Mouse (Mus musculus) embryonic facial prominence, embryonic 10.5 days (tissue): ENCODE measurements around the gene H2-T23. TPM values are rescaled to one million over a fixed set of nuclear protein-coding genes. Genes with fewer than 3 reads are reported as not detected.
A peak's percentile ranks its signal among the peaks of the same experiment; 100 is the strongest.
"Not testable (repeated sequence)": the region's sequence is repeated elsewhere in the genome, so short reads cannot be mapped to it uniquely, and the experiment has no call there.

Source experiments
- DNase-seq: peaks from one replicate; pipeline ENCODE4 v3.0.0-alpha.2; 2017; ENCODE audit warnings: low spot score
- H3K27ac ChIP-seq: fragments of 300-500 bp; sonication (generic); replicated peaks from 2 replicates; pipeline ENCODE4 v1.5.1; 2016; ENCODE audit warnings: mild to moderate bottlenecking
- H3K27me3 ChIP-seq: fragments of 300-500 bp; sonication (generic); replicated peaks from 2 replicates; pipeline ENCODE4 v1.6.1; 2016; ENCODE audit warnings: low read depth, mild to moderate bottlenecking; ENCODE audit not compliant: poor library complexity, severe bottlenecking
- H3K36me3 ChIP-seq: fragments of 300-500 bp; sonication (generic); replicated peaks from 2 replicates; pipeline ENCODE4 v1.6.1; 2016; ENCODE audit warnings: mild to moderate bottlenecking, moderate library complexity
- H3K4me1 ChIP-seq: fragments of 300-500 bp; sonication (generic); 2 replicates; pipeline ENCODE4 v1.6.1; 2016
- H3K4me3 ChIP-seq: fragments of 300-500 bp; sonication (generic); 2 replicates; pipeline ENCODE4 v1.5.1; 2016; ENCODE audit warnings: mild to moderate bottlenecking, moderate library complexity
- H3K9me3 ChIP-seq: fragments of 300-500 bp; sonication (generic); 2 replicates; pipeline ENCODE4 v1.6.1; 2016; ENCODE audit warnings: mild to moderate bottlenecking
- WGBS: fragments of 180-500 bp; shearing (Covaris S2); methylation state at CpG from one replicate; pipeline ENCODE4 v1.1.7; 2016; 5-methylcytosine and 5-hydroxymethylcytosine counted together
- polyA plus RNA-seq: library from polyadenylated mRNA; unstranded; fragments of >200 nt; fragmentation: Nextera tagmentation; extraction: Ambion mirVana; gene quantifications from 2 replicates; pipeline ENCODE4 v1.2.1, GENCODE M21; 2016

H2-T23 gene
- polyA plus RNA-seq, 1 experiment from 2014 or later, result 2.3 TPM

DNA sequence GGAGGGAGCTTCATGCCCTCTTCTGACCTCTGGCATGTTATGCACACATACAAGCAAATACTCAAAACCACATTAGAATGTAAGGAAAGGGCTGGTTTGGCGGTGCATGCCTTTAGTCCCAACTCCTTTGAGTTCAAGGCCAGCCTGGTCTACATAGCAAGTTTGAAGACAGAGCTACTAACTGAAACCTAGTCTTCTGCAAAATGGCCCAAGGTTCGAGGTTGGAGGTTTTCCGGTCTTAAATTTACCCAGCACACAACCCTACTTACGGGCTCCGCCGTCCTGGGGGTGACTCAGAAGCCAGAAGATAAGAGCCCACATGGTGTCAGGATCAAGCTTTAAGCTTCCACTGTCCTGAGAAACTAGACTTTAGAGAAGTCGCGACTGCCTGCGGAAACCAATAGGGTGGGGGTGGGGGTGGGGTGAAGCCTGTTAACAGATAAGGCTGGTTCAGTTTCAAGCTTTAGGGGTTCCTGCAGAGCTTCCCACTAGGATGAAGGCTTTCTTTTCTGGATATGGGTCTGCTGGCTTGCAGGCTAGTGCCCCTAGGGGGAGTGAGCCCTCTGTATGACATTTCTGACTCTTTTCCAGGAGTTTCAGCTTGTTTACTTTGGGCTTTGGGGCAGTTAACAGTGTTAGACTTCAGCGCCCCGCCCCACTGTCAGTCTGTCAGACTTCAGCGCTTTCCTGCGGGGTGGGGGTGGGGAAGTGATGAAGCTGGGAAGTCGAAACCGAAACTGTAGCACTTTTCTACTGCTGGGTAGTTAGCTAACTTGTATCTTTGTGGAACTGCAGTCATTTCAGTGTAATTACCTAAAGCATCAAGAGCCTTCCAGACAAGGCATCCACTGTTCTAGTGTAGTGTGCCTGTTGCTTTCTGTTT, 12.2 kb downstream of the H2-T23 start, which contains the start of gene H2-T24:
Gene H2-T24 (minus strand): TSS at position 370 of the 883 bp plus-strand sequence.
- WGBS, result 37% methylated on average over 15 of the region's 15 CpGs
- Histone ChIP-seq H3K4me1 (peaks cover 31% of the 10 kb centered on the region), H3K36me3 (peaks cover 5% of the 10 kb centered on the region), H3K27me3 (no peaks in the 10 kb centered on the region), H3K4me3 (peak within 1 kb of the TSS; percentile 33; the same call in 1 of the 2 replicates), H3K27ac (no peak within 1 kb of the TSS; the same call in 1 of the 2 replicates), H3K9me3 (no peaks in the 10 kb centered on the region)
- DNase-seq, result peak; percentile 62

DNA sequence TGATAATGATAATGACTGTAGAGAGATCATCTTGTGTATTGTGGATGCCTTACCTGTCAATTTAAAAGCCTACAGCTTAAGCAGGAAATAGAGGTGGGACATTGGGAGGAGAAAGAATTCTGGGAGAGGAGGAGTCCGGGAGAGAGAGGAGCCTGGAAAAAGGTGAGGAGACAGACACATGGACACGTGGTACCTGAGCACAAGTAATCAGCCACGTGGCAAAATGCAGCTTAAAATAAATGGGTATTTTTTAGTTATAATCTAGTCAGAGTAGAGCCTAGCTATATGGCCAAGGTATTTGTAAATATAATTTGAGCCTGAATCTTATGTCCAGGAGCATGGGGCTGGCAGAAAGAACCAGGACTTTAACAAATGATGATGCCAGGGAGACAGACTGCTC, 13.1 kb downstream of the H2-T23 start:
- Histone ChIP-seq H3K27ac (no peak overlapping the region), H3K27me3 (no peaks in the 10 kb centered on the region), H3K4me1 (peaks cover 31% of the 10 kb centered on the region), H3K36me3 (peaks cover 15% of the 10 kb centered on the region), H3K9me3 (no peaks in the 10 kb centered on the region; the same call in 1 of the 2 replicates), H3K4me3 (no peak overlapping the region)
- 73% methylated on average over 3 of the region's 3 CpGs for WGBS
- no peak for DNase-seq

DNA sequence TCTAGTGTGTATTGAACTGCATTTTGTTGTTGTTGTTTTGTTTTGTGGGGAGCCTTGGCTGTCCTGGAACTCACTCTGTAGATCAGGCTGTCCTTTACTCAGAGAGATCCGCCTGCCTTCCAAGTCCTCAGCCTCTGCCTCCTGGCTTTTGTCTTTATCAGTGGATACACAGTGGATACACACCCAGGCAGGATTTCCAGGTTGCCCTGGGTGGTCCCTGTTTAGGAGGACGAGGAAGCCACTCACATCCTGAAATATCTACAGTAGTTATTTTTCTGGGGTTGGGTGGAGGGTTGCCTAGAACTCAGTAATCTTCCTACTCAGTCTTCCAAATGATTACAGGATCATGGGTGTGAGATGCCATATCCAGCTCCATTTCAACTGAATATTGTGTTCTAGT, 13.7 kb downstream of the H2-T23 start:
- no peak for DNase-seq
- H3K4me1 ChIP-seq, result peaks cover 27% of the 10 kb centered on the region
- peaks cover 20% of the 10 kb centered on the region for H3K36me3 ChIP-seq
- H3K27ac ChIP-seq, result no peak overlapping the region
- H3K4me3 ChIP-seq, result no peak overlapping the region
- no peaks in the 10 kb centered on the region; the same call in 1 of the 2 replicates for H3K9me3 ChIP-seq
- H3K27me3 ChIP-seq, result no peaks in the 10 kb centered on the region
- WGBS, result 71% methylated on average over 2 of the region's 2 CpGs

DNA sequence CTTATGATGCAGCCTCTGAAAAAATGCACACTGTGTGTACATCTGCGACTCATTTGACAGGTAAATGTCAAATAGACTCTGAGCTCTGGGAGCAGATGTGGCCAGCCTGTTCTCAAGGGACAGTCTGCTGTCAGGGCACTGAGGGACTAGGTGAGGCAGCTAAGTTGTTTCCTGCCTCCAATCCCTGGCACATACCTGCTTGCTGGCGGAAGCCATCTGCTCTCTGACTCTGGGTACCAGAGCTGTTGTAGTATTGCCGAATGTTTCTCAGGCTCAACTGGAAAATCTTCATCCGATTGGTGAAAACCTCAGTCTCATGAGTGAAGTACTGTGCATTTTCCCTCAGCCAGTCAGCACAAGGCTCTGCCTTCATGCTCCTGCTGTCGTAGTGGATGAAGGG, 15.6 kb downstream of the H2-T23 start:
- no peaks in the 10 kb centered on the region; the same call in 1 of the 2 replicates for H3K9me3 ChIP-seq
- H3K4me1 ChIP-seq, result peaks cover 17% of the 10 kb centered on the region
- peaks cover 20% of the 10 kb centered on the region for H3K36me3 ChIP-seq
- H3K4me3 ChIP-seq, result no peak overlapping the region
- DNase-seq, result no peak
- 89% methylated on average over 5 of the region's 5 CpGs for WGBS
- H3K27me3 ChIP-seq, result no peaks in the 10 kb centered on the region
- no peak overlapping the region for H3K27ac ChIP-seq

DNA sequence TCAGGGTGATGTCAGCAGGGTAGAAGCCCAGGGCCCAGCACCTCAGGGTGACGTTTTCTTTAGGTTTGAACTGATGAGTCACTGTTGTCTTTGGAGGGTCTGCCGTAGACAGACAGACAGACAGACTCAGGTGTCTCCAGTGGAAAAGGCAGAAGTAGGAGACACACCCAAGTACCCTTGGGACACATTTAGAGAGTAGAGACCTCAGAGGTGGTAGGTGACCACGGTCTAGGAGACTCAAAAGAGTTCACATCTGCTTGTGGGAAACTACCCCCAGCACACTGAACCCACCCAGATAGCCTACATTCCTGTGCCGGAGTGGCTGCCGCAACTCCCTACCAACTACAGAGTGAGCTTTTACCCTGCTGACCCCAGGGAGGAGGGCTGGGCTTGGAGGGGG, 17.7 kb downstream of the H2-T23 start:
- DNase-seq, result no peak
- WGBS, result 91% methylated on average over 5 of the region's 5 CpGs
- H3K27me3 ChIP-seq, result no peaks in the 10 kb centered on the region
- no peak overlapping the region for H3K4me3 ChIP-seq
- peaks cover 3% of the 10 kb centered on the region; the same call in 1 of the 2 replicates for H3K4me1 ChIP-seq
- H3K27ac ChIP-seq, result no peak overlapping the region
- no peaks in the 10 kb centered on the region; the same call in 1 of the 2 replicates for H3K9me3 ChIP-seq
- peaks cover 20% of the 10 kb centered on the region for H3K36me3 ChIP-seq

DNA sequence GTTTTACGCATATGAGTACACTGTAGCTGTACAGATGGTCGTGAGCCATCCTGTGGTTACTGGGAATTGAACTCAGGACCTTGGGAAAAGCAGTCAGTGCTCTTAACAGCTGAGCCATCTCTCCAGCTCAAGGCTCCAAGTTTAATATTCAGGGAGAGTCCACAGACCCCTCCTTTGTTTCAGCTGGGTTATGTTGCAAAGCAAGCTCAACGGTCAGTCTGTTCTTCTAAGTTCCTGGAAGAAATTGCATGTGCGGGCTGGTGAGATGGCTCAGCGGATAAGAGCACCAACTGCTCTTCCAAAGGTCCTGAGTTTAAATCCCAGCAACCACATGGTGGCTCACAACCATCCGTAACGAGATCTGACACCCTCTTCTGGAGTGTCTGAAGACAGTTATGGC, 28.2 kb downstream of the H2-T23 start:
- peaks cover 36% of the 10 kb centered on the region for H3K36me3 ChIP-seq
- 96% methylated on average over 7 of the region's 7 CpGs for WGBS
- not testable (repeated sequence) for DNase-seq, H3K4me3 ChIP-seq, H3K9me3 ChIP-seq, H3K4me1 ChIP-seq, H3K27me3 ChIP-seq, H3K27ac ChIP-seq

DNA sequence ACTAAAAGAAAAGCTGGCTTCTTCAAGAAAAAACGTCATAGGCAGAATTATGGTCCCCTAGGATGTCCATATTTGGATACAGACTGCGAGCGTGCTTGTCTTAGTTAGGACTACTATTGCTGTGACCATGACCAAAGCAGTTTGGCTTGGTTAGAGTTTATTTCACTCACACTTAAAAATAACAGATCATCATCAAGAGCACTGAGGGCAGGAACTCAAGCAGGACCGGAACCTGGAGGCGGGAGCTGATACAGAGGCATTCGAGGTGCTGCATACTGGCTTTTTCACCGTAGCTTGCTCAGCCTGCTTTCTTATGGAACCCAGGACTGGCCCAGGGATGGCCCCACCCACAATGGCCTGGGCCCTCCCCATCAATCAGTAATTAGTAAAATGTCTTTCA, 29.3 kb downstream of the H2-T23 start:
- no peak for DNase-seq
- no peak overlapping the region for H3K4me3 ChIP-seq
- peaks cover 36% of the 10 kb centered on the region for H3K36me3 ChIP-seq
- H3K9me3 ChIP-seq, result peaks cover 6% of the 10 kb centered on the region; the same call in 1 of the 2 replicates
- no peaks in the 10 kb centered on the region for H3K4me1 ChIP-seq
- H3K27ac ChIP-seq, result no peak overlapping the region
- H3K27me3 ChIP-seq, result no peaks in the 10 kb centered on the region
- WGBS, result 96% methylated on average over 7 of the region's 7 CpGs

DNA sequence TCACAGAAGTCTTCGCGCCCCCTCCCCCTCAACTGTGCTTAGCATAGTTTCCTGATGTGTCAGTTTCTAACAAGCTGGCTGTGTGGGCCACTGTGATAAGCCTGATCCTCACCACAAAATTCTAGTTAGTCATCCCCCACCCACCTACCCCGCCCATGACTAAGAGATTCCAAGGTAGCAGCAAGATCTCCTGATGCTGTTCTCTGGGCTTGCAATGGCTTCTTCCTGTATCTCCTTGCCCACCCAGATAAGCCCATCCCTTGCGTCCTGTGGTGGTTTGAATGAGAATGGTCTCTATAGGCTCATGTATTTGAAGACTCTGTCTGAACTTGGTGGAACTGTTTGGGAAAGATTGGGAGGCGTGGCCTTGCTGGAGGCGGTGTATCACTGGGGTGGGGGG, 30.7 kb downstream of the H2-T23 start:
- Histone ChIP-seq H3K9me3 (peaks cover 5% of the 10 kb centered on the region; the same call in 1 of the 2 replicates), H3K36me3 (peaks cover 35% of the 10 kb centered on the region), H3K27me3 (no peaks in the 10 kb centered on the region), H3K4me3 (no peak overlapping the region), H3K4me1 (peaks cover 8% of the 10 kb centered on the region; the same call in 1 of the 2 replicates), H3K27ac (no peak overlapping the region)
- no peak for DNase-seq
- WGBS, result 95% methylated on average over 6 of the region's 6 CpGs

DNA sequence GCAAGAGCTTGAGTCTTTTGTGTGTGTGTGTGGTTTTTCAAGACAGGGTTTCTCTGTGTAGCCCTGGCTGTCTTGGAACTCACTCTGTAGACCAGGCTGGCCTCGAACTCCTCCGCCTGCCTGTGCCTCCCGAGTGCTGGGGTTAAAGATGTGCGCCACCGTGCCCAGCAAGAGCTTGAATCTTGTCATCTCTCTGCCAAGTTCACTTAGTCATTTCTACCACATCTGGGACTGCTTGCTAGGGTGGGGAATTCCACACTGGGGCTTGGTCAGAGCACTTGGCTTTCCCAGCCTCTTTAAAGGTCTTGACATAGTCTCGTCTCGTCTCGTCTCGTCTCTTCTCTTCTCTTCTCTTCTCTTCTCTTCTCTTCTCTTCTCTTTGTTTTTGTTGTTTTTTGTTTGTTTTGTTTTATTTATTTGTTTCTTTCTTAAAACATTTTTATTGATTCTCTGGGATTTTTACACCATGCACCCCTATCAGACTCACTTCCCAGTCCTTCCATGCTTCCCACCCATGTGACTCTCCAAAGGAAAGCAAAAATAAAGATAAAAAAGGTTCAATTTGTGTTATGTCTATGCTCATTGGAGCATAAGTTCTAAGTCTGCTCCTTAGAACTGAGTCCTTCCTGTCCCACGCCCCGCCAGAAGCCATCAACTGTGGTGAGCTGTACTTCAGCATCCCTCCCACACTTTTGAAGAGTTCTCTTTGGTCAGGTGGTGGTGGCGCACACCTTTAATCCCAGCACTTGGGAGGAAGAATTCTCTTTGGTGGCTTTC, 31.3 kb downstream of the H2-T23 start:
- H3K9me3 ChIP-seq, result no peaks in the 10 kb centered on the region
- WGBS, result 95% methylated on average over 12 of the region's 12 CpGs
- no peak overlapping the region for H3K27ac ChIP-seq
- no peaks in the 10 kb centered on the region for H3K27me3 ChIP-seq
- peaks cover 8% of the 10 kb centered on the region; the same call in 1 of the 2 replicates for H3K4me1 ChIP-seq
- H3K36me3 ChIP-seq, result peaks cover 29% of the 10 kb centered on the region
- no peak overlapping the region for H3K4me3 ChIP-seq
- DNase-seq, result no peak

DNA sequence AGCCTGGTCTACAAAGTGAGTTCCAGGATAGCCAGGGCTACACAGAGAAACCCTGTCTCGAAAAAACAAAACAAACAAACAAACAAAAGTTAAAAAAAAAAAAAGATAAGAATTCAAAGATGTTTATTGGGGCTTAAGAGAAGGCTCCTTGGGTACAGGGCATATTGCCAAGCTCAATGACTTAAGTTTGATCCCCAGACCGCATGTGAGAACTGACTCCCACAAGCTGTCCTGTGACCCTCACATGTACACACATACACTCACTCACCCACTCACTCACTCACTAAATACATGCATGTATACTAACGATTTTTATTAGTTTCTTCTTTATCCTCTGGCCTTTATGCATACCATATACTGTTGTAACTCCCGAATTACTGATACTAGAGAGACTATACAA, 32.3 kb downstream of the H2-T23 start:
- no peak overlapping the region for H3K27ac ChIP-seq
- WGBS, result 86% methylated on average over 4 of the region's 4 CpGs
- H3K9me3 ChIP-seq, result no peaks in the 10 kb centered on the region
- DNase-seq, result no peak
- peaks cover 21% of the 10 kb centered on the region for H3K36me3 ChIP-seq
- H3K4me1 ChIP-seq, result peaks cover 11% of the 10 kb centered on the region
- H3K27me3 ChIP-seq, result no peaks in the 10 kb centered on the region
- no peak overlapping the region for H3K4me3 ChIP-seq

DNA sequence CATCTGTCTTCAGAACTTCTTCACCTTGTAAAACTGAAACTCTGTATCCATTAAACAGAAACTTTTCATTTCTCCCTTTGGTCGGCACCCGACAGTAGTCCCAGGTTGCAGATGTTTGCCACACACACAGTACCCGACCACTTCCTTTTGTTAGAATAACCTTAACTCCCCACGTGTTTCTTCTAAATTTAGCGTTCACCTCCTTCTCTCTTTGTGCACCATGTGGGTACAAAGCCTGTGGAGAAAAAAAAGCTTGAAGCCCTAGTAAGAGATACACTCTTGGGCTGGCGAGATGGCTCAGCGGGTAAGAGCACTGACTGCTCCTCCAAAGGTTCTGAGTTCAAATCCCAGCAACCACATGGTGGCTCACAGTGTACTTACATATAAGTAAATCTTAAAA, 33.3 kb downstream of the H2-T23 start:
- DNase-seq, result no peak
- Histone ChIP-seq H3K36me3 (peaks cover 15% of the 10 kb centered on the region; the same call in 1 of the 2 replicates), H3K27ac (no peak overlapping the region), H3K4me3 (no peak overlapping the region), H3K4me1 (peaks cover 17% of the 10 kb centered on the region), H3K27me3 (no peaks in the 10 kb centered on the region), H3K9me3 (no peaks in the 10 kb centered on the region)
- 92% methylated on average over 7 of the region's 7 CpGs for WGBS

DNA sequence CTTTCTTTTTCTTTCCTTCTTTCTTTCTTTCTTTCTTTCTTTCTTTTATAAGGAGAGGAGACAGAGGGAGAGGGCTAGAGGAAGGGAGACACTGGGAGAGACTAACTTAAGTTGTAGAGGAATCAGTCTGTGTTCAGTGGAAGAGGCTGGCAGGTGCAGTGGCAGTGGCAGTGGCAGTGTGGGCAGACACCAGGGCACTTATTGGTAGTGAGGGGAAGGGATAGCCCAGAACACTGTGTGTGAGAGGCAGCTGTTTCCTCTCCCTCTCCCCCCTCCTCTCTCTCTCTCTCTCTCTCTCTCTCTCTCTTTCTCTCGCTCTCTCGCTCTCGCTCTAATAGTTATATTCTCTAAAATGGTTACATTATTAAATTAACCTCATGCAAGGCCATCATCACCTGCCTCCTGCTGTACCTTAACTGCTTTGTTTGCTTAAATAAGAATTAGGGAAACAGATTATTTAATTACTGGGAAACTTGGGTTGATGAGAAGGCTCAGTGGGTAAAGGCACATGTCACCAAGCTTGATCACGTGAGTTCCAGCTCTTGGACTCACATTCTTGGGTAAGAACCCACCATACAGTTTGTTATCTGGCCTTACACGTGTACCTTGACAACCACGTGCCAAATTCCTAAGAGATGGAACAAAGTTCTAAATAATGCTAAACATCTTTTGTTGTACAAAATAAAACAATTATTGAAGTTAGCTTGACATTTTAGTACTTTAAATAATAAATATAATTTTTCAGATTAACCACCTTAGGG, 33.9 kb downstream of the H2-T23 start:
- peaks cover 17% of the 10 kb centered on the region for H3K4me1 ChIP-seq
- H3K4me3 ChIP-seq, result no peak overlapping the region
- H3K27me3 ChIP-seq, result no peaks in the 10 kb centered on the region
- peaks cover 11% of the 10 kb centered on the region; the same call in 1 of the 2 replicates for H3K36me3 ChIP-seq
- WGBS, result 96% methylated on average over 6 of the region's 6 CpGs
- no peak overlapping the region for H3K27ac ChIP-seq
- H3K9me3 ChIP-seq, result no peaks in the 10 kb centered on the region
- no peak for DNase-seq
